Mouse (Mus musculus) c-Kit-positive CD71-positive TER-119-positive erythroid progenitor cells, embryonic 14.5 days (primary cell): ENCODE measurements at regions not wholly inside any gene's neighbourhood (a gene's known extent, or its start where the extent isn't known, plus 50 kb on each side); places are given as distances from the start of the nearest gene placed in this dataset.

ENCODE experiments used
- DNase-seq: peaks from one replicate; pipeline ENCODE4 v3.0.0-alpha.2; 2013; ENCODE audit warnings: low spot score

GRCm38 (mm10) chr17:14497086-14497485 lies 196.9 kb downstream of the Thbs2 start:
- DNase-seq: no peak

- DNase-seq: no peak
Observed at GRCm38 (mm10) chr17:14493751-14494320, 200.2 kb downstream of the Thbs2 start.

GRCm38 (mm10) chr17:14492936-14493335 lies 201.1 kb downstream of the Thbs2 start:
- no peak for DNase-seq

- no peak for DNase-seq
Observed at GRCm38 (mm10) chr17:14481746-14482145, 202.4 kb downstream of the Smoc2 start.

GRCm38 (mm10) chr17:14478938-14479505 lies 199.7 kb downstream of the Smoc2 start:
- DNase-seq: no peak

- DNase-seq: no peak
Observed at GRCm38 (mm10) chr17:14476707-14477106, 197.4 kb downstream of the Smoc2 start.

GRCm38 (mm10) chr17:14475778-14476647 lies 196.7 kb downstream of the Smoc2 start:
- no peak for DNase-seq

GRCm38 (mm10) chr17:14475277-14475676 lies 196.0 kb downstream of the Smoc2 start:
- DNase-seq: no peak

- DNase-seq: no peak
Observed at GRCm38 (mm10) chr17:14468754-14469488, 189.6 kb downstream of the Smoc2 start.

GRCm38 (mm10) chr17:14455251-14455743 lies 176.0 kb downstream of the Smoc2 start:
- no peak for DNase-seq
